Mouse (Mus musculus) left cerebral cortex, postnatal 36 days (tissue): Measurements from ENCODE around the gene Prdm16. TPM values are rescaled to one million over a fixed set of nuclear protein-coding genes. Genes with fewer than 3 reads are reported as not detected.

Experiments used
- DNase-seq, 2 experiments: peaks; one replicate each; pipeline ENCODE4 v3.0.0; 2021 to 2022; ENCODE audit warnings: low spot score in 2 of 2, mixed read lengths in 1 of 2
- intact Hi-C: fragments of 180-260 bp; cut with DNase I; formaldehyde crosslinking; loops from one replicate; pipeline ENCODE4 v1.15.1; 2025
- total RNA-seq, 2 experiments: library from RNA; stranded (reverse); gene quantifications; 2 replicates each; pipeline ENCODE4 v1.2.3; 2021

Prdm16 gene
- total RNA-seq, 2 experiments from 2014 or later: 7.2 to 9.7 TPM

GRCm38 (mm10) chr4:154410559-154410958 is 226.1 kb downstream of the Prdm16 start:
- intact Hi-C loops: no loop called here
- no peak for DNase-seq

- intact Hi-C loops: no loop called here
- no peak for DNase-seq
These were observed 226.8 kb downstream of the Prdm16 start for GRCm38 (mm10) chr4:154409841-154410240.

- intact Hi-C loops: no loop called here
- no peak for DNase-seq
These were observed 227.4 kb downstream of the Prdm16 start for GRCm38 (mm10) chr4:154409237-154409721.

DNA sequence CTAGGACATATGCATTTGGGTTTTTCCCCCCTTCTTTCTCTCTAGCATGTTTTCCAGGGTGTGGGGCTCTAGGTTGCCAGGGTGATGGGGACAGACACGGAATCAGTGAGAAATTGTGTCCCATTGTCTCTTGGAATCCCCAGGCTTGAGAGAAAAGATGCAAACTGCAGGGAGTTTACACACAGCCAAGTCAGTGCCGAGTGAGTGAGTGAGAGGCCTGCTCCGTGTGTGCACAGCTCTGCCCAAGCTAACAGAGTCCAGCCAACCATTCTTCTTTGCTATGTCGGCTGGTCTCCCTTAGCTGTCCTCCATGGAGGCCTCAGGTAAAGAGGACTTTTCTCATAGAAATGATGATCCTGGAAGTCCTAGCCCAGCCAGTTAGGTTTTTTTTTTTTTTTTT is 233.7 kb downstream of the Prdm16 start:
- no peak for DNase-seq
- intact Hi-C loops: no loop called here

DNA sequence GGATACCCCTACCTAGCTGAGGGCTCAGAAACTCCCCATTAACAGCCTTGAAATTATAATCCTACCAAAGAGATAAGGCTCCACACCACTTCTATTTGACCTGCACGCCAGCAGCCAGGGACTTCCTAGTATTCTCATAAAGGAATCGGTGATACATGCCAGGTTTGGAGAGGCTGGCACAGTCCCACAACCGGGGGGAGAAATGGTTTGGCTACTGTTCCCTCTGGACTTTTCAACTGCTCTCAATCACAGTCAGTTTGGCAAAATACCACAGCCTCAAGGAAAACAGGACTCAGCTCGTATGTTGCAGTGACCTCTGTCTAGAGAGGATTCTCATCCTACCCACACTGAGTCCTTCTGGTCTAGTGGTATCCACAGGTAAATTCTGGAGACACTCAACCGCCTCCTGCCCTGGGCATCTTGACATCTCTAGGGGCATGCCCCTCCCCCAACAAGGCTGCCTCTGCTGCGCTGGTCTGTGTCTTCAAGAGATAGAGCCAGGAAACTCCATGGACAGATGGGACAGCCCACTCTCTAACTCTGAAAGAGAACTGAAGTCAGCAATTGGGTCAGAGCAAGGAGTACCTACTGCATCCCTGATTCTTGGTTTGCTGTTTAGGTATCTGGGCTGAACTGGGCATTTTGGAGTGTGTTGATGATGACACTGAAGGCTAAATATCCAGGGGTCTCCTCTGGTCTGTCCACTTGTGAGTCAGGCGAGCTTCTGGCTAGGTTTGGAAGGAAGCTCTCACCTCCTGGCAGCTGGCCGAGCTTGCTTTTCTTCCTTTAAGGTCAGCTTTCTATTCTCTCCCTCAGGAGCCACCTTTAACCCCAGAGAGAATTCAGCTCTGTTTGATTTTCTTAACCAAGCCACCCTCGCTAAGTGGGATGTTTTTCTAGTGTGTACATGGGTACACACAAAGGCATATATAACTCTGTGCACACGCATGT is 234.4 kb downstream of the Prdm16 start:
- peak; percentile 49 to 53 for DNase-seq
- intact Hi-C loops: no loop called here

- peak; percentile 35 to 57 for DNase-seq
- intact Hi-C loops: no loop called here
These were observed 235.3 kb downstream of the Prdm16 start for GRCm38 (mm10) chr4:154401379-154401778.

- DNase-seq: no peak
- intact Hi-C loops: no loop called here
These were observed 236.2 kb downstream of the Prdm16 start for GRCm38 (mm10) chr4:154400256-154401171.

DNA sequence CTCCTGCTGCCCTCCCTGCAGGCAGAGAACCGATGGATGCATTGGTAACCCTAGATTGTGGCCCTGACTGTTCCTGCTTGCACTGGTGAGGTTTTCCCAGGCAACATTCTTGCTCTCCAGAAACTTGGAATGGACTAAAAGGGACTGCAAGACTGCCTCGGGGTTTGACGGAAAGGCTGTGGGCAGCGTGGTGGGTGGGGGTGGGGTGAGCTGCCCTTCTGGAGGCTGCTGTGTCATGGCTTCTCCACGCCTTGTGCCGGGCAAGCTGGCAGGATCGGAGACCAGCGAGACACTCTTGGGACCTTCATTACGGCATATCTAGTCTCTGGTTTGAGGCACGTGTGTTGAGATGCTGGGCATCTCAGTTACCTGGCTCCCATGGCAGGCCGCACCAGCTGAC is 237.0 kb downstream of the Prdm16 start:
- intact Hi-C loops: no loop called here

GRCm38 (mm10) chr4:154396652-154397301 is 239.9 kb downstream of the Prdm16 start:
- DNase-seq: no peak
- intact Hi-C loops: no loop called here

More for the DNA sequence above, 237.0 kb downstream of the Prdm16 start:
- no peak for DNase-seq

DNA sequence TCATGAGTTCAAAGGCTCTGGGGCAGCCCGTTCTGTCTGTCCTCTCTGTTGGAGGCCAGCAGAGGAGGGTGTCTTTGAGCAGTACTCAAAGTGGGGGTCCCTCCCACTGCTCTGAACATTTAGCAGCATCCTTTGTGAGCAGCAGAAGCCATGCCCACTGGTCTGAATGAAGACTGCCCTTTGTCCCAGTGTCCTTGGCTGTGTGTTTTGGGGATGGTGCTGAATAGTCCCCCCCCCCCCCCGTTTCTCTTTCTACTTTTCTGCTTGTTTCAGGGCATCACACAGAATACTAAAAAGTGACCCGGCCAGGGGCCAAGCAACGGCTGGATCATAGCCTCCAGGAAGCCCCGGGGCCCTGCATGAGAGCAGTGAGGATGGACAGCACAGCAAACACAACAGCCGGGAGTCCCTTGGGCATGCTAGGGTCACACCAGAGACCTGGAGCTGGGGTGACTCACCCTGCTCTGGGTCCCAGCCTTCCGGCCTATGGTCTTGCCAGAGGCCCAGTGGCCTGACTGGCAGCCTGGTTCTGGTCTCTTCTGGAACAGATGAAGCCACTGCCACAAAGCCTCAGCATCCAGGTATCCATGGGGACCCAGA is 242.4 kb downstream of the Prdm16 start:
- intact Hi-C loops: loop anchor here (5.0 kb wide), 1 partner anchor 67 kb away; no protein-coding TSS in a partner anchor

DNA sequence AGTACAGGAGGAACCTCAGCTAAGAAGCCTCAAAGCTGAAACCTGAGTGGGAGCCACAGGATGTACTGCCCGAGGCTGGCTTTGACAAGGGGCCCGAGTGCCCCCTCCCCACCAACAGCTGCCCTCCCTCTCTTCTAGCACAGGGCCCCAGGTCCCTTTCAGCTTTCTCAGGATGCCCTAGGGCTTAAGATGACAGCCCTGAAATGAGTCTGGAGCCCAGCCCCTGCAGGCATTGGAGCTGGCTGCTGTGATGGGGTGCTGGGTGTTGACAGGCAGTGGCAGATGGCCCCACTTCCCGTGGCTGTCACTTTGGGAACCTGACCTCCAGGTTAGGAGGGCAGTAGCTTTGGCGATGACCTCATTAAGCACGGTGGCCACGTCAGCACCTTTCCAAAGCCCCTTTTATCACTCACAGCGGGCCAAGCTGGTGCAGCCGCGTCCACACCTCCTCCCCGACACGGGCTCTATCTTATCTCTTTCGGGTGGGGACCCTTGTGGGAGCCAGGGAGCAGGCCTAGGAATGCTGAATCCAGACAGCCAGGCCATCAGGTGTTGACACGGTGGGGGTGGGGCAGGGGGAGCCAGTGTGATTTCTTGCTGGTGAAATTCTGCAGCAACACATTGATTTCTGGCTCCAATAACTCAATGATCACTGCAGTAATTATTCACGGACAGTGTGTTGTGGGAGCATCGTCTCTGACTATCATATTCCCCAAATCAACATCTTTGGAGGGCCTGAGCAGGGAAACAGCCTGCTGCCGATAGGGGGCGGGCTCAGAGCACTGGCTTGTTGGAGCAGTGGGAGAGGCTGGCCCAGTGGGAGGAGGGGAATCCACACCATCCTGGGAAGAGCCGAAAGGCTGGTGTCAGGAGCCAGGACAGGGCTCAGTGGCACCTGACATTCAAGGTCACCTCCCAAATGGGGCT is 243.2 kb downstream of the Prdm16 start:
- no peak for DNase-seq
- intact Hi-C loops: loop anchor here (5.0 kb wide), 1 partner anchor 66 kb away; no protein-coding TSS in a partner anchor

More for the DNA sequence above, 242.4 kb downstream of the Prdm16 start:
- no peak for DNase-seq

GRCm38 (mm10) chr4:154392641-154393040 is 244.0 kb downstream of the Prdm16 start:
- intact Hi-C loops: loop anchor here (5.0 kb wide), 1 partner anchor 65 kb away; no protein-coding TSS in a partner anchor
- no peak for DNase-seq

DNA sequence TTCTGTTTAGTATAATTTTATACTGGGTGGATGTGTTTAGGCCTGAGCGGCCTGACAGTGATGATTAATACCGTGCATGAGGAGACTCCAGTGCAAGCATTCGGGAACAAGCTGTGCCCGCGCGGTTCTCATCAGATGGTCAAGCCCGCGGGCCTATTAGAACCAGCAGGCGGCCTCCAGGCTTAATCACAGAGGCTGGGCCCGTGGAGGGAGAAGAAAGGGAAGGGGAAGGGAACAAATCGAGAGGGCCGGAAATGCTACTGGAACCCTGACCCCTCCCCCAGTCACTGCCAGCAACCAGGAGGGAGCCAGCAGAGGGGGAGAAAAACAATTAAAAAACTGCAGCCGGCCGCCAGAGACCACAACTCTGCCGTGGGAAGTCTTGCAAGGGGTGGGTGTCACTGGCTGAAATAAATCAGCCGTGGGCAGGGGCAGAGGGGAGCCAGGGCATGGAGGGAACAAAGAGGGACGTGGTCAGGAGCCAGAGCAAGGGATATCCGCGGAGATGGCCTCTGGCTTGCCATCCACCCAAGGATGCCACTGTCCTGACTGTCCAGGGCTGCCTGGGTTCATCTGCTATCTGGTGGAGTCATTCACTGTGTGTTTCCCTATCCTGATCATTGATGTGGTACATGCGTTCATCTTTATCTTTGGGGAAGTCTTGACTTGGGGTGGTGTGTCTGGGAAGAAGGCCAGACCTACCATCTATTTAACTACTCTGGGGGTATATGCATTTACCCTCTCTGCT is 246.2 kb downstream of the Prdm16 start:
- intact Hi-C loops: loop anchor here (5.0 kb wide), 1 partner anchor 63 kb away; no protein-coding TSS in a partner anchor

DNA sequence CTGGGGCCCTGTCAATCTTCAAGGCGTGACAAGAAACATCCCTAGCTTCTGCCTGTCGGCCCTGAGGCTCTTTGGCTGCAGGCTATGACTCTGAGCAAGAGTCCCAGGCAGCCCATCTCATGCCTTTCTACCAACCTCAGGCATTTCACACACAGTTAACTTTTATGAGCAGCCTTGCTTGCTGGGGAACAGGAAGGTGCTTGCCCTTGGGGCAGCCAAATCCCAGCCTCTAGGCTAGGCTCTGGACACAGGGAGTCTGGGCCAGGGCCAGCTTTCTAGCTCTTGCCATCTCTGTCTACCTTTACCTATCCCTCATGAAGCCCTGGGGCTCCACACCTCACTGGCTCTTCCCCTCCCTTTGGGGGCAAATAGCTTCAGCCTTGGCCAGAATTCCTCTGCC is 247.0 kb downstream of the Prdm16 start:
- no peak for DNase-seq

More for the DNA sequence above, 246.2 kb downstream of the Prdm16 start:
- no peak for DNase-seq

DNA sequence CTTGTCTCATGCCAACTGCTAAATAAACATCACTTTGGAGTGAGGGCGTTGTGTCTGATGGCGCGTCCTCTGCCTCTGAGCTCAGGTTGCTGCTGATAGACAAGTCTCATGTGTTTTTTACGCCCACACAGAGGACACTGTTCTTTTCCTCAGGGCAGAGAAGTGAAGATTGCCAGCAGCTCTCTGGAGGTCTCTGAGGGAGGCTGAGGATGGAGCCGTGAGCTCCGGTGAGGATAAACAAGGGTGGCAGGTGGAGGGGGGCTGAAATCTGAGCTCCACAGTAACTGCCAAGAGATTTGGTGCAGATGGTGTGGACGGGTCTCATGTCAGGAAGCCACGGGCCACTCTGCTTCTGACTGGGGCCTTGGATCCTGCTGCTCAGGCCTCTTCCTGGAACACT is 249.9 kb downstream of the Prdm16 start:
- no peak for DNase-seq
- intact Hi-C loops: no loop called here

More for the DNA sequence above, 247.0 kb downstream of the Prdm16 start:
- intact Hi-C loops: loop anchor here (5.0 kb wide), 1 partner anchor 62 kb away; no protein-coding TSS in a partner anchor

DNA sequence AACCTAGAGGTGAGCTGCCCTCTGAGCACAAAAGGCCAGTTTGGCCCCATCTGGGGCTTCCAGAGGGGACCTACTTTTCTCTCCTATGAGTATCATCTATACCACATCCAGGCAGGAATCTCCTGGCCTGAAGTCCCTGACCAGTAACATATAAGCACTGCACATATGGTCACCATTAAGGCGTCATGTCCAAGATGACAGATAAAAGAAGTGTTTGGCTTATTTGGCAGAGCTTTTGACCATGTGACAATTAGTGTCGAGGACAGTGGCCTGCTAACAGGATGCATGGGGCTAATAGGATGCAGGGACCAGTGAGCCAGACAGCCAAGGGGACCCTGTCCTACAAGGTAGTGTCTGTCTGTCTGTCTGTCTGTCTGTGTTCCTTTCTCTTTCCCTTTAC is 250.8 kb downstream of the Prdm16 start:
- intact Hi-C loops: no loop called here
- no peak for DNase-seq

GRCm38 (mm10) chr4:154385208-154385607 is 251.5 kb downstream of the Prdm16 start:
- no peak for DNase-seq
- intact Hi-C loops: no loop called here
